Mouse (Mus musculus) left cerebral cortex, postnatal 10 days (tissue): Measurements from ENCODE around the gene Kcnk5. TPM values are rescaled to one million over a fixed set of nuclear protein-coding genes. Genes with fewer than 3 reads are reported as not detected.
A peak's percentile ranks its signal among the peaks of the same experiment; 100 is the strongest.

Experiments used
- DNase-seq, 2 experiments: peaks; one replicate each; pipeline ENCODE4 v3.0.0; 2021 to 2022; ENCODE audit warnings: low spot score in 2 of 2, mixed read lengths in 1 of 2; ENCODE audit errors: extremely low spot score in 1 of 2
- intact Hi-C: fragments of 180-260 bp; cut with DNase I; formaldehyde crosslinking; loops from one replicate; pipeline ENCODE4 v1.15.1; 2025
- total RNA-seq, 2 experiments: library from RNA; stranded (reverse); gene quantifications; 2 replicates each; pipeline ENCODE4 v1.2.3; 2021

Gene Kcnk5
- total RNA-seq, 2 experiments from 2014 or later: 0.34 to 0.36 TPM

GRCm38 (mm10) chr14:20208435-20208834, 26.8 kb upstream of the Kcnk5 start:
- intact Hi-C loops: no loop called here
- DNase-seq: no peak

GRCm38 (mm10) chr14:20205747-20206146, 24.1 kb upstream of the Kcnk5 start:
- intact Hi-C loops: no loop called here
- DNase-seq: no peak

- no peak for DNase-seq
- intact Hi-C loops: no loop called here
Measured at GRCm38 (mm10) chr14:20203301-20203700, 21.7 kb upstream of the Kcnk5 start.

GRCm38 (mm10) chr14:20202655-20203181, 21.1 kb upstream of the Kcnk5 start:
- DNase-seq: no peak
- intact Hi-C loops: no loop called here

GRCm38 (mm10) chr14:20201066-20201683, 19.6 kb upstream of the Kcnk5 start:
- intact Hi-C loops: no loop called here
- no peak for DNase-seq

- intact Hi-C loops: loop anchor here (5.0 kb wide), 1 partner anchor 41 kb away; no protein-coding TSS in a partner anchor
- DNase-seq: no peak
Measured at GRCm38 (mm10) chr14:20193103-20193715, 11.6 kb upstream of the Kcnk5 start.

- no peak for DNase-seq
- intact Hi-C loops: loop anchor here (5.0 kb wide), 1 partner anchor 39 kb away; no protein-coding TSS in a partner anchor
Measured at GRCm38 (mm10) chr14:20191136-20191735, 9.6 kb upstream of the Kcnk5 start.

GRCm38 (mm10) chr14:20189751-20190150, 8.1 kb upstream of the Kcnk5 start:
- DNase-seq: no peak
- intact Hi-C loops: loop anchor here (5.0 kb wide), 1 partner anchor 37 kb away; no protein-coding TSS in a partner anchor

GRCm38 (mm10) chr14:20185426-20185825, 3.8 kb upstream of the Kcnk5 start:
- no peak for DNase-seq
- intact Hi-C loops: no loop called here

GRCm38 (mm10) chr14:20183701-20184100, 2.1 kb upstream of the Kcnk5 start:
- no peak for DNase-seq
- intact Hi-C loops: loop anchor here (5.0 kb wide), 1 partner anchor 46 kb away; the partner anchor contains the start of gene Saysd1

- DNase-seq: no peak
- intact Hi-C loops: loop anchor here (5.0 kb wide), 1 partner anchor 45 kb away; the partner anchor contains the start of gene Saysd1
Measured at GRCm38 (mm10) chr14:20182596-20182995, 987 bp upstream of the Kcnk5 start.

GRCm38 (mm10) chr14:20180751-20181162, 852 bp downstream of the Kcnk5 start:
- DNase-seq: no peak
- intact Hi-C loops: loop anchor here (5.0 kb wide), 1 partner anchor 43 kb away; the partner anchor contains the start of gene Saysd1

GRCm38 (mm10) chr14:20180304-20180703, 1.3 kb downstream of the Kcnk5 start:
- DNase-seq: no peak
- intact Hi-C loops: loop anchor here (5.0 kb wide), 1 partner anchor 43 kb away; the partner anchor contains the start of gene Saysd1

- no peak for DNase-seq
- intact Hi-C loops: loop anchor here (5.0 to 10.0 kb wide), 2 partner anchors 43 to 85 kb away; partner anchors contain the start of genes Kcnk16 and Saysd1
Measured at GRCm38 (mm10) chr14:20179731-20180280, 1.8 kb downstream of the Kcnk5 start.

GRCm38 (mm10) chr14:20179080-20179479, 2.5 kb downstream of the Kcnk5 start:
- DNase-seq: no peak
- intact Hi-C loops: loop anchor here (10.0 kb wide), 1 partner anchor 86 kb away; the partner anchor contains the start of gene Kcnk16

- no peak for DNase-seq
- intact Hi-C loops: loop anchor here (10.0 kb wide), 1 partner anchor 86 kb away; the partner anchor contains the start of gene Kcnk16
Measured at GRCm38 (mm10) chr14:20178593-20178992, 3.0 kb downstream of the Kcnk5 start.

- intact Hi-C loops: loop anchor here (10.0 kb wide), 1 partner anchor 87 kb away; the partner anchor contains the start of gene Kcnk16
- peak in 1 of 2 experiments; percentile 28 for DNase-seq
Measured at GRCm38 (mm10) chr14:20177494-20178123, 4.0 kb downstream of the Kcnk5 start.

- intact Hi-C loops: loop anchor here (10.0 kb wide), 1 partner anchor 89 kb away; the partner anchor contains the start of gene Kcnk16
- DNase-seq: no peak
Measured at GRCm38 (mm10) chr14:20175705-20176104, 5.9 kb downstream of the Kcnk5 start.
